Mouse (Mus musculus): ENCODE results near the gene Vps53.
"Not testable (repeated sequence)": the region's sequence is repeated elsewhere in the genome, so short reads cannot be mapped to it uniquely, and the experiment has no call there.

The Vps53 gene

GRCm38 (mm10) chr11:76010838-76011624 lies 168.4 kb downstream of the Vps53 start:
- no peak for DNase-seq

GRCm38 (mm10) chr11:76009101-76009500 lies 170.3 kb downstream of the Vps53 start:
- DNase-seq = no peak

GRCm38 (mm10) chr11:76008162-76008561 lies 171.3 kb downstream of the Vps53 start:
- no peak for DNase-seq

GRCm38 (mm10) chr11:76004276-76004675 lies 175.2 kb downstream of the Vps53 start:
- not testable (repeated sequence) for DNase-seq

- no peak for DNase-seq
Observed at GRCm38 (mm10) chr11:76001237-76001878, 178.1 kb downstream of the Vps53 start.

- DNase-seq = no peak
Observed at GRCm38 (mm10) chr11:76000701-76001100, 178.7 kb downstream of the Vps53 start.

- peak; percentile 93 for DNase-seq
Observed at GRCm38 (mm10) chr11:75999440-76000155, 179.8 kb downstream of the Vps53 start, which contains the start of gene 1700016K19Rik. Gene 1700016K19Rik (plus strand): TSS chr11:75999912.
